Mouse (Mus musculus) ZHBTc4 (cell line): ENCODE measurements around the gene Gpr55.

Source experiments
- DNase-seq: peaks from one replicate; pipeline ENCODE4 v3.0.0-alpha.2; 2011; ENCODE audit warnings: low read depth, low spot score

The Gpr55 gene

GRCm38 (mm10) chr1:85915890-85916289 lies 44.9 kb downstream of the Gpr55 start:
- DNase-seq, result no peak

GRCm38 (mm10) chr1:85913078-85913755 lies 47.6 kb downstream of the Gpr55 start:
- no peak for DNase-seq

- DNase-seq, result peak; percentile 33
These were observed 51.8 kb downstream of the Gpr55 start for GRCm38 (mm10) chr1:85908754-85909590.

DNA sequence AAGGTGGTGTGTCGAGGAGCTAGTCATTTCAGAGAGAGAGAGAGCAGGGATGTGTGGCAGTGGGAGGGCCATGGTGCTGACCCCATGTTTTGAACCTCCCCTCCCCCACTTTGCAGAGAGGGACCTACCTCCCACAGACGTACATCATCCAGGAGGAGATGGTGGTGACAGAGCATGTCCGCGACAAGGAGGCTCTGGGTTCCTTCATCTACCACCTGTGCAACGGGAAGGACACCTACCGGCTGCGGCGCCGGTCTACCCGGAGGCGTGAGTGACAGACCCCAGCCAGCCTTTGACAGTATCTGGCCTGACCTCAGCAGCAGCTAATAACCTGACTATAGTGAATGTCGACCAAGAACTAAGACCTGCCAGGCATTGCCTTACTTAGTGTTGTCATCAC lies 53.9 kb downstream of the Gpr55 start:
- no peak for DNase-seq

DNA sequence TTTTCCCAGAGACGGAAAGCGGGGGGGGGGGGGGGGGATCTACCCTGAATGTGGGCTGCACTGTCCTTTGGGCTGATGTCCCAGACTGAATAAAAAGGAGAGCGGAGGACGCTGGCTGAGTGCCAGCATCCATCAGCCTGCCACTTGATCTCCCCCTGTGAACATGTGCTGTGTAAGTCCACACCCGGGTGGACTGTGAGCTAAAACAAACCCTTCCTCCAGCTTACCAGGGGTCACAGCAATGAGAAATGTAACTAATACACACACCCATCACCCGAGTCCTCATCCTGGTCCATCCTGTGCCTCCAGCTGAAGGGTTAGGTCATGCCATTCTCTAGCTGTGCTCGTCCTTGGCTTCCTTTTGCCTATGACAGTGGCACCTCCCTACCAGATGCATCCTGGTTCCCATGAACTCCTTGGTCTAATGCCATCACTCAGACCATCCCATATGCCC lies 58.7 kb downstream of the Gpr55 start:
- DNase-seq, result no peak

- DNase-seq, result no peak
These were observed 59.2 kb downstream of the Gpr55 start for GRCm38 (mm10) chr1:85901516-85902107.

DNA sequence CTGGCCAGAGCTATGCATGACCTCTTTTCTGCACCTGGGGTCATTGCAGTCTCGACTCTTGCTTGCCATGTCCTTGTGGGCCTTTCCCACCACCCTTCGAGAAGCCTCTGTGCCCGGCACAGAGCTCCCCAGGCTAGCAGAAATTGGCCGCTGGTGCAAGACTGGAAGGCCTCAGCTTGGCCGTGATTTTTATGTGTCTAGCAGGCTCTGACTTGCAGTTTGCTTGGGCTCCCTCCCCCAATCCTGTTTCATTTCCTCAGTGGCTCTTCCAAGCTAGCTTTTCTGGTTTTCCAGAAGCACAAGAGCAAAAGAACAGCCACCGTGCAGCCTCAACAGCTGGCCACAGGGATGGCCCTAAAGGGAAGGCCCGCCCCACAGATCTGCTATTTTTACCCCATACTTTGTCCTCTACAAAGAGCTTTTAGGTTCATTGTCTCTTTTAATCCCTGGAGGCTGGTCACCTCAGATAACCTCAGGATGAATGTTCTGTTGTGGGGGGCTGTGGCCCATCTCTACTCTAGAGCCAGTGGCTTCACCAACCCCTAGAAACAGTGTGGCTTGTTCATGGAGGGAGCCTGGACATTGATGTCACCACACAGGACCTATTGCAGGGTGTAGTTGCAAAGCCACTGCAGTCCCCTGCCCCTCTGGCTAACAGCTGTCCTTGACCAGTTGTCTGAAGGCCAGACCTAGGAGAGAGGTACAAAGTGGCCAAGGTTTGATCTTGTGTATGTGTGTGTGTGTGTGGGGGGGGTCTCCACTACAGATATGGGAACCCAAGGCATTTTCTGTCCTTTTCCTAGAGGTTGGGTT lies 60.1 kb downstream of the Gpr55 start:
- DNase-seq, result no peak

DNA sequence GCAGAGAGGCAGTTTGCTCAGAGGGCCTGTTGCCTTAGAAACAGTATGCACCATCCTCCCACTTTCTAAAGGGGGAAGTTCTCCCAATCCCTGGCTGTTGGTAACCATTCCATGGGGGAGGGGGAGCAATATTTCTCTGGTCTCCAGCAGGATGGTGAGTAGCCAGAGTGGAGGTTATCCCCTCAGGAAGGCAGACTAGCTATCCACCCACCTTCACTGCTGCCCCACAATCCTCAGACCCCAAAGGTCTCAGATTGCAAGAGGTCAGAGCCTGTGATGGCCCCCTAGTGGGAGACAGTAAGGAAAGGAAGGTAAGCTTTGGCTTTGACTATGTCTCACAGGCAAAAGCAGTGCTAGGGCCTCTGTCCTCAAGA lies 61.4 kb downstream of the Gpr55 start:
- no peak for DNase-seq

DNA sequence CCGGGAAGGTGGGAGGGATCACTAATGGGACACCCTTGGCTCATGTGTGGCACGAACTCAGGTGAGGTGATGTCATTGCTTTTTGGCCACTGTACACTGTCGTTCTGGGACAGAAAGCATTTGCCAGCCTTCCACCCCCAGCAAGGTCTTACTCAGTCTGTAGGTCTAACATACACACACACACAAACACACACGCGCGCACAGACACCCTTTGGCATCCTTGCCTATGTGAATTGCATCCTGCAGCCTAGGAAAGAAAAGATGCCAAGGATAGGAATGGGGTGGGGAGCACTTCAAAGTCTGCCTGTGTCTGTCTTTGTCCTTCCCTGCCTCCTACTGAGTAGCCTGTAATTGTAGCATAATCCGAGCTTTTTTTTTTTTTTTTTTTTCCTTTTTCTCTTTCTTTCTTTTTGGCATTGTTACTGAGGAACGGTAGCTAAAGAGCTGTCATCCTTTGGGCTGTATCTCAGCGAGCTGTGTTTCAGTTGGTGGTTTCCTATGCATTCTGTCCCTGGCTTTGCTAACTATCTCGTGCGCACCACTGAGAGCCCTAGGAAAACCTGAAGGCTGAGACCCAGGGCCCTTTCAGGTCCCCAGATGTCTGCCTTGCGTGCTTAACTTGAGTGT lies 61.9 kb downstream of the Gpr55 start:
- DNase-seq, result no peak

DNA sequence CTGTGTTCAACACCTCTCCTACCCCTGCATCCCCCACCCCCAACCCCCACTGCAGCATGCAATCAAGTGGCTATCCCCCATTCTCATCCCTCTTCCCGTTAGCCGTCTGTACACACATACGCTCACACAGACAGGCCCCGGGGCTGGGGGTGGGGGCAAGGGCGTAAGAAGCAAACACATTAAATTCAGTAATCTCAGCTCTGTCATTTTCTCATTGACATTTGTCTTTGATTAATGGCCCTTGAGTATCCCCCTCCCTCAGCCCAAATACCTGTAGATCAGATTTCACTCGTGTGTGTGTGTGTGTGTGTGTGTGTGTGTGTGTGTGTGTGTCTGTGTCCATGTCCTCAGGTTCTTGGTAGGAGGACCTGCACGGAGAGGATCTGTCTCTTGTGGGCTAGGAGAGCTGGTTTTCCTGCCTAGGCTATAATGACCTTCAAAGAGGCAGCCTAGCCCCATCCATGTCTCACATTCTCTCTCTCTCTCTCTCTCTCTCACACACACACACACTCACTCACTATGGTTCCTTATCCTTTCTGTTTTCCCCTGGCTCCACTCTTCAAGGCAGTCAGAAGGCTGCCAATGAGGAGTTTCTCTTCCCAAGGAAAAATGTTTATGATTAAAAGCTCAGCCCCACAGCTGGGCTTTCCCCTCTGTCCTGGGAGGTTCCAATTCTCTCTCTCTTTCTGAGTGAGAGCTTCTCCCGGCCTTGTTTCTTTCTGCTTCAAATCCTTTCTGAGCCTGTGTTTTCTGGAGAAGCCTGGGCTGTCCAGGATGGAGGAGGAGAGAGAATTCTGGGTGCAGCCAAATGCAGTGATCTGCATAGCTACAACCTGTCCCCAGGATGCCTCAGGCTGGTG lies 62.7 kb downstream of the Gpr55 start:
- DNase-seq, result no peak

DNA sequence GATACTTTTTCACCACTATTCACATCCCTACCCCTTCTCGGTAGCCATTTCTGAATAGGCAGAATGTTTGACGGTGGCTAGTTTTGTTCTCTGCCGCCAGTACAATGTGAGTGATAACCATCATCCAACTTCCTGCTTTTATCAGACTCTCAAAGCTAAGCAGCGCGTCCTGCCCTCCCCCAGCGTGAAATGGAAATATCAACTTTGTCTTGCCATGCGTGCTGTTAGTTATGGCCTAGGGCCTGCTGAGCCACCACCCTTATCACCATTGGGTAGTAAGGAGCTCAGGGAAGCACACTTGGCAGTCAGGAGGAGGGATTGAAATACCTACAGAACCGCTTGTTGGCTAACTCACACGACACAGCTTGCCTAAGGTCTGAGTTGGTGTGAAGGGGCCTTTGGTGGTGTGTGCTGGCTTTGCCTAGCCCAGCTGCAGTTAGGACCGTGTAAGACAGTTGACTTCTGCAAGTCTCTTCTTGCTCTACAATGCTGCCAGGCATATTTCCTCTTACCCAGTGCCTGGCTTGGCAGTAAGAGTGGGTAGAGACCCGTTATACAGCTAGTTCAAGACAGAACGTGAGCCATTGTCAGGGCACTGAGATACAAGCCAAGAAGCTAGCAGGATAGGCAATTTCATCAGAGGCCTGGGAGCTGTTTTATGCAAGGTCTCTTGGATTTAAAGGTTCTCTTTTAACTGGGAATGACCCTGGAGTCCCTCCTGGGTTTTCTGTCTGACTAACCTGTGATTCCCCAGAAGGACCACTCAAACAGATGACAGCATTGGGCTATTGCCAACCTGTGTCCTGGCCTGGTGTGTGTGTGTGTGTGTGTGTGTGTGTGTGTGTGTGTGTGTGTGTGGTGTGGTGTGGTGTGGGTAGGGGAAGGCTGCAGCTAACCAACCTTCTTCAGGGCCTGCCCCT lies 63.8 kb downstream of the Gpr55 start:
- DNase-seq, result no peak

GRCm38 (mm10) chr1:85896110-85896509 lies 64.7 kb downstream of the Gpr55 start:
- DNase-seq, result no peak

DNA sequence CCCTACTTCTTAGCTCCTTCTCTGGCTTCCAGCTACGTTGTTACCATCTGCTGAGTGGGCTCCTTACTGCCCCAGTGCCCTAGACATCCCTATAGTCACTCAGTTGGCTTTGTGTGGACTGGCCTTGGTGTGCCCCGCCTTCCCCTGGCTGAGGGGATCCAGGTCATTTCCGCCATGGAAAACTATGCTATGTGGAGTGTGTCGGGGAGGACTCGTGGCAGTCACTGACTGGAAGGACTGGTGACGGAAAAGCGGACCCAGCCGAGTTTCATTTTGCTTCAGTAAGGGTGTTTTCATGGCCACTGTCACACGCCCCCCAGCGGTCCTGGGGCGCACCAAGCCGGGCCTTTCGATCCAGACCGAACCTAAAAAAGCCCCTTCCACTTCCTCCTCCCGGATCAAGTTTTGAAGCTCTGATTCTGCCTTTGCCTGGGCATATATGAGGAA lies 65.4 kb downstream of the Gpr55 start:
- DNase-seq, result peak; percentile 47

GRCm38 (mm10) chr1:85894748-85895360 lies 66.0 kb downstream of the Gpr55 start:
- peak; percentile 51 for DNase-seq

GRCm38 (mm10) chr1:85894231-85894747 lies 66.5 kb downstream of the Gpr55 start, which contains the start of gene Itm2c:
Itm2c (plus strand) TSS chr1:85894281.
- DNase-seq, result peak; percentile 89
